Comparison of ENCODE assay signal across 15 mouse cellular contexts in genomic region chr3:79821131-79821530, GRCm38 (mm10). TPM values are rescaled to one million over a fixed set of nuclear protein-coding genes. Genes with fewer than 3 reads are reported as not detected.
DNase-seq lines count a peak whose midpoint lies in the region; ATAC-seq lines count a peak whose summit lies in the region.
"Had no signal": no experiment of that assay in that cellular context is flagged by ENCODE, and none has a peak within 500 bp of the region (broad histone marks: within the 10 kb centered on the region; RNA-seq: fewer than 3 reads in every experiment).

No protein-coding gene starts in this region.

- DNase-seq in left cerebral cortex, adult 18-20 months (ENCODE audit: low spot score in 2 of 2) = peak; percentile 28 to 53
- DNase-seq in left cerebral cortex, postnatal 4 days = no peak
- DNase-seq in cerebellum, adult 8-10 months = peak; percentile 68
- peak; percentile 51 to 65 for DNase-seq in layer of hippocampus, postnatal 10 days (ENCODE audit: low spot score in 2 of 2)
- no peak for DNase-seq in adrenal gland, postnatal 25 days
- DNase-seq: adrenal gland, adult 8-10 months; retina, postnatal 1 day; thymus, adult 2 months had no signal

- no peak overlapping the region for H3K27ac ChIP-seq in intestine, embryonic 15.5 days
- no peak overlapping the region for H3K27ac ChIP-seq in midbrain, embryonic 16.5 days (ENCODE audit: low read length)
- H3K27ac ChIP-seq: embryonic facial prominence, embryonic 13.5 days; hindbrain, postnatal 0 days; macrophage; midbrain, embryonic 15.5 days had no signal

- no peaks in the 10 kb centered on the region for H3K4me1 ChIP-seq in intestine, embryonic 15.5 days (replicated peaks)
- no peaks in the 10 kb centered on the region for H3K4me1 ChIP-seq in midbrain, embryonic 16.5 days (ENCODE audit: control insufficient read depth, insufficient read depth, low read length)
- H3K4me1 ChIP-seq: embryonic facial prominence, embryonic 13.5 days; midbrain, embryonic 15.5 days had no signal

- no peaks in the 10 kb centered on the region for H3K9me3 ChIP-seq in intestine, embryonic 15.5 days
- H3K9me3 ChIP-seq in midbrain, embryonic 16.5 days (replicated peaks; ENCODE audit: control insufficient read depth, low read length, poor library complexity, severe bottlenecking) = no peaks in the 10 kb centered on the region
- H3K9me3 ChIP-seq: embryonic facial prominence, embryonic 13.5 days; midbrain, embryonic 15.5 days had no signal

- no peak overlapping the region for H3K4me3 ChIP-seq in intestine, embryonic 15.5 days (replicated peaks)
- H3K4me3 ChIP-seq in midbrain, embryonic 16.5 days (ENCODE audit: low read depth, low read length) = no peak overlapping the region
- H3K4me3 ChIP-seq: embryonic facial prominence, embryonic 13.5 days; midbrain, embryonic 15.5 days had no signal

- H3K27me3 ChIP-seq in intestine, embryonic 15.5 days (replicated peaks) = no peaks in the 10 kb centered on the region
- no peaks in the 10 kb centered on the region for H3K27me3 ChIP-seq in midbrain, embryonic 16.5 days (ENCODE audit: control insufficient read depth, insufficient read depth, low read depth, low read length)
- H3K27me3 ChIP-seq: embryonic facial prominence, embryonic 13.5 days; midbrain, embryonic 15.5 days had no signal

- H3K9ac ChIP-seq in intestine, embryonic 15.5 days = no peak overlapping the region
- H3K9ac ChIP-seq in midbrain, embryonic 16.5 days (ENCODE audit: low read depth, low read length) = no peak overlapping the region
- H3K9ac ChIP-seq: embryonic facial prominence, embryonic 13.5 days; midbrain, embryonic 15.5 days had no signal

- no peak overlapping the region for H3K4me2 ChIP-seq in intestine, embryonic 15.5 days (replicated peaks)
- no peak overlapping the region for H3K4me2 ChIP-seq in midbrain, embryonic 16.5 days (ENCODE audit: low read length)
- H3K4me2 ChIP-seq: embryonic facial prominence, embryonic 13.5 days; midbrain, embryonic 15.5 days had no signal

- no peak for ATAC-seq in intestine, embryonic 15.5 days
- ATAC-seq in midbrain, embryonic 16.5 days = no peak
- ATAC-seq: forebrain, embryonic 14.5 days; hindbrain, postnatal 0 days; midbrain, embryonic 15.5 days had no signal

- H3K36me3 ChIP-seq in intestine, embryonic 15.5 days = no peaks in the 10 kb centered on the region
- H3K36me3 ChIP-seq in midbrain, embryonic 16.5 days (ENCODE audit: control insufficient read depth, insufficient read depth, low read length) = no peaks in the 10 kb centered on the region
- H3K36me3 ChIP-seq: embryonic facial prominence, embryonic 13.5 days; midbrain, embryonic 15.5 days had no signal

- 87% methylated on average over 16 of the region's 16 CpGs for WGBS in intestine, embryonic 15.5 days
- 90% methylated on average over 16 of the region's 16 CpGs for WGBS in midbrain, embryonic 16.5 days

- intact Hi-C loops in left cerebral cortex, postnatal 4 days (cut with DNase I) = no loop called here

RNA-seq across cellular contexts. Expression of gene Tmem144, which starts 31.4 kb away (rescaled TPM):
- 10 to 100 TPM; 11.5 to 18.6 TPM for total RNA-seq in left cerebral cortex, adult 18-20 months (2021)
- total RNA-seq in left cerebral cortex, postnatal 4 days (2021) = 1 to 10 TPM; 2.8 to 3.6 TPM
- total RNA-seq in layer of hippocampus, postnatal 10 days (2021) = 10 to 100 TPM in 1 of 2 experiments, 1 to 10 TPM in 1; 8.7 to 10.4 TPM
- total RNA-seq in adrenal gland, postnatal 25 days (2021) = 13.9 and 17.2 TPM in 2 replicates
- polyA plus RNA-seq in intestine, embryonic 15.5 days (2015; fragmentation: Nextera tagmentation; extraction: Ambion mirVana) = 10.6 and 11.1 TPM in 2 replicates
- polyA plus RNA-seq in midbrain, embryonic 16.5 days (2015; fragmentation: Nextera tagmentation; extraction: Ambion mirVana) = 1.2 and 1.3 TPM in 2 replicates

Comparison
In these comparisons a context has a peak if more than half of its experiments do, and no peak if none do; other contexts are left out.
1. DNase-seq: peak in left cerebral cortex, adult 18-20 months (2 of 2), cerebellum, adult 8-10 months (single experiment) and layer of hippocampus, postnatal 10 days (2 of 2); none in left cerebral cortex, postnatal 4 days (single experiment) and adrenal gland, postnatal 25 days (single experiment).